ENCODE assay signal across 10 mouse cellular contexts in the genomic region with DNA sequence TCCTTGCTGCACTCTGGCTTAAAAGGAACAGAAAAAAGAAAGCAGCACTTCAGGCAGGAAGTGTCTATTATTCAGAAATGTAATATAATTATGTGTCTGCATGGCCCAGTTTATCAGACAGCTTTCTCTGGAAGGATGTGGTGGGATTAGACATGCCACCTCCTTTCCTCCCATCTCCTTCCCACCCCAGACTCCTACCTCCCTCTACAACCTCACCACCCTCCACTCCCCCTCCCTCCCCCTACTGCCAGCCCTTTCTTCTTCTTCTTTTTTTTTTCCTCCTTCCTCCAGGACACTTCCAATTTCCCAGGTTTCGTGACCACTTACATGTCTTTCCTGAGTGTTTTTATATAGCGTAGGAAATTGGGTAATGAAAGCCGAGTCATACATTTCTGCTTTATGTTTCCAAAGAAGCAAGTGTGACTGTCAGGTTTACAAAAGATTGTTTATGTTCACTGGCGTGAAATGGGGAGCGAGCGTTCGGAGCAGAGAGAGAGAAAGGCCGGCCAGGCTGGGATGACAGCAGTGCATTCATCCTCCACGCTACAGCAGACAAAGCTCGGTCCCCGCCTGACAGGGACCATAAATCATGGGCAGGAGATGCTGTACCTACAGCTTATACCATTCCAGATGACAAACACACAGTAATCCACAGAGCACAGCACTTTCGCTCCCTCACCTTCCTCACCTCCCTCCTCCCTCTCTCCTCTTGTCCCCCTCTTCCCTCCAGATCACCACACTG.
DNase-seq lines count a peak whose midpoint lies in the region; ATAC-seq and TF ChIP-seq lines count a peak whose summit lies in the region.
"Had no signal": no experiment of that assay in that cellular context is flagged by ENCODE, and none has a peak within 500 bp of the region (broad histone marks: within the 10 kb centered on the region; RNA-seq: fewer than 3 reads in every experiment).

No protein-coding gene starts in this region.

- no peak for TF ChIP-seq CTCF in kidney, postnatal 0 days (IDR thresholded peaks at IDR 0.05; ENCODE audit: low read depth)

- no peaks in the 10 kb centered on the region for H3K36me3 ChIP-seq in kidney, postnatal 0 days (ENCODE audit: insufficient read depth, low read length)
- no peaks in the 10 kb centered on the region for H3K36me3 ChIP-seq in embryonic facial prominence, embryonic 13.5 days
- no peaks in the 10 kb centered on the region for H3K36me3 ChIP-seq in intestine, embryonic 15.5 days
- H3K36me3 ChIP-seq in neural tube, embryonic 14.5 days (ENCODE audit: control insufficient read depth, insufficient read depth, low read length), result no peaks in the 10 kb centered on the region

- H3K4me3 ChIP-seq in kidney, postnatal 0 days (replicated peaks; ENCODE audit: low read depth, low read length), result no peak overlapping the region
- H3K4me3 ChIP-seq in embryonic facial prominence, embryonic 13.5 days, result no peak overlapping the region
- no peak overlapping the region for H3K4me3 ChIP-seq in intestine, embryonic 15.5 days (replicated peaks)
- H3K4me3 ChIP-seq in neural tube, embryonic 14.5 days (ENCODE audit: low read depth, low read length), result no peak overlapping the region

- H3K27ac ChIP-seq in kidney, postnatal 0 days, result no peak overlapping the region
- H3K27ac ChIP-seq in embryonic facial prominence, embryonic 13.5 days, result no peak overlapping the region
- H3K27ac ChIP-seq in intestine, embryonic 15.5 days, result no peak overlapping the region
- peak overlapping the region; percentile 39; the same call in 1 of the 2 replicates for H3K27ac ChIP-seq in neural tube, embryonic 14.5 days (ENCODE audit: low read depth, low read length)

- WGBS in kidney, postnatal 0 days, result 7% methylated on average over 12 of the region's 12 CpGs
- 34% methylated on average over 12 of the region's 12 CpGs for WGBS in embryonic facial prominence, embryonic 13.5 days
- 15% methylated on average over 12 of the region's 12 CpGs for WGBS in intestine, embryonic 15.5 days
- 1% methylated on average over 12 of the region's 12 CpGs for WGBS in neural tube, embryonic 14.5 days

- no peaks in the 10 kb centered on the region for H3K27me3 ChIP-seq in kidney, postnatal 0 days (ENCODE audit: insufficient read depth, low read length)
- no peaks in the 10 kb centered on the region for H3K27me3 ChIP-seq in embryonic facial prominence, embryonic 13.5 days
- no peaks in the 10 kb centered on the region for H3K27me3 ChIP-seq in intestine, embryonic 15.5 days (replicated peaks)
- no peaks in the 10 kb centered on the region for H3K27me3 ChIP-seq in neural tube, embryonic 14.5 days (ENCODE audit: control insufficient read depth, insufficient read depth, low read length)
- H3K27me3 ChIP-seq: CH12.LX had no signal

- ATAC-seq in kidney, postnatal 0 days (replicated peaks; ENCODE audit: low FRiP score, low read depth), result peak; percentile 52; the same call in 1 of the 2 replicates
- no peak for ATAC-seq in embryonic facial prominence, embryonic 13.5 days (ENCODE audit: insufficient number of reproducible peaks, insufficient read depth, low FRiP score, low TSS enrichment, low read depth)
- peak; percentile 73 for ATAC-seq in intestine, embryonic 15.5 days
- ATAC-seq in neural tube, embryonic 14.5 days (ENCODE audit: low read depth), result peak; percentile 84
- ATAC-seq in erythroid progenitor cell, adult 5-6 weeks (replicated peaks; ENCODE audit: low FRiP score, poor library complexity, severe bottlenecking), result no peak

- H3K9ac ChIP-seq in kidney, postnatal 0 days (ENCODE audit: low read depth, low read length), result no peak overlapping the region
- no peak overlapping the region for H3K9ac ChIP-seq in embryonic facial prominence, embryonic 13.5 days
- no peak overlapping the region for H3K9ac ChIP-seq in intestine, embryonic 15.5 days
- no peak overlapping the region for H3K9ac ChIP-seq in neural tube, embryonic 14.5 days (replicated peaks; ENCODE audit: low read depth, low read length)

- peak overlapping the region; percentile 35 for H3K4me2 ChIP-seq in kidney, postnatal 0 days (ENCODE audit: low read length)
- peak overlapping the region; percentile 44 for H3K4me2 ChIP-seq in embryonic facial prominence, embryonic 13.5 days
- H3K4me2 ChIP-seq in intestine, embryonic 15.5 days (replicated peaks), result peak overlapping the region; percentile 45
- H3K4me2 ChIP-seq in neural tube, embryonic 14.5 days (ENCODE audit: low read depth, low read length), result peak overlapping the region; percentile 26; the same call in 1 of the 2 replicates

- peak; percentile 50 for DNase-seq in kidney, postnatal 0 days (ENCODE audit: low spot score)
- no peak for DNase-seq in kidney, postnatal 36 days
- DNase-seq in ovary, postnatal 14 days (ENCODE audit: low spot score), result no peak
- DNase-seq in frontal cortex, postnatal 36 days (ENCODE audit: low spot score in 2 of 2), result no peak
- DNase-seq: kidney, postnatal 25 days had no signal

- H3K9me3 ChIP-seq in kidney, postnatal 0 days (replicated peaks; ENCODE audit: low read length), result no peaks in the 10 kb centered on the region
- H3K9me3 ChIP-seq in embryonic facial prominence, embryonic 13.5 days, result no peaks in the 10 kb centered on the region
- H3K9me3 ChIP-seq in intestine, embryonic 15.5 days, result no peaks in the 10 kb centered on the region
- H3K9me3 ChIP-seq in neural tube, embryonic 14.5 days (ENCODE audit: control insufficient read depth, low read length), result no peaks in the 10 kb centered on the region

- H3K4me1 ChIP-seq in kidney, postnatal 0 days (replicated peaks; ENCODE audit: insufficient read depth, low read length), result peaks cover 15% of the 10 kb centered on the region
- peaks cover 31% of the 10 kb centered on the region for H3K4me1 ChIP-seq in embryonic facial prominence, embryonic 13.5 days
- H3K4me1 ChIP-seq in intestine, embryonic 15.5 days (replicated peaks), result peaks cover 11% of the 10 kb centered on the region
- peaks cover 33% of the 10 kb centered on the region for H3K4me1 ChIP-seq in neural tube, embryonic 14.5 days (ENCODE audit: control insufficient read depth, insufficient read depth, low read length)

Comparison
In these comparisons a context has a peak if more than half of its experiments do, and no peak if none do; other contexts are left out.
1. ATAC-seq: peak in kidney, postnatal 0 days (single experiment), intestine, embryonic 15.5 days (single experiment) and neural tube, embryonic 14.5 days (single experiment); none in embryonic facial prominence, embryonic 13.5 days (single experiment) and erythroid progenitor cell, adult 5-6 weeks (single experiment).
2. Peak in every context shown above with its lines, with median percentiles within 50 percentile points of each other: H3K4me2 ChIP-seq.